Mouse (Mus musculus): ENCODE data around the gene Ctcfl. TPM values are rescaled to one million over a fixed set of nuclear protein-coding genes. Genes with fewer than 3 reads are reported as not detected.
"Not testable (repeated sequence)": the region's sequence is repeated elsewhere in the genome, so short reads cannot be mapped to it uniquely, and the experiment has no call there.

Ctcfl gene
- total RNA-seq, 2 experiments from 2014 or later = not detected

DNA sequence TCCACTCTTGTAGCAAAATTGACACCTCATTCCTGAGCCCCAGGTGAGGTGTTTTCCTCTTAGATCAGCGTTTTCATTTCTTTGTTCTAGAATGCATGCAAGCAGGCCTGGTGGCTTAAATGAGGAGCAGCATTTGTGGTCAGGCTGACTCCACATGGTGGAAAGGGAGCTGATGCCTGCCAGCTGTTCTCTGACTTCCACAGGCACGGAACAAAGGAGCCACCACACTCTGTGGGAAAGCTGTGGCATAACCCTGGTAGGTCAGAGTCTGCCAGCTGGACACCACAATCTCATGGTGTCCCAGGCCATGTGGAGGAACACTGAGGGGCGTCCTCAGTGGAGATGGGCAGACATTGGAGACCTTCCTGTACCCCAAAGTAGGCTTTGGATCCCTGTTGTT, 26.5 kb upstream of the Ctcfl start:
- no peak for DNase-seq (ENCODE audit: low spot score in 2 of 2)

DNA sequence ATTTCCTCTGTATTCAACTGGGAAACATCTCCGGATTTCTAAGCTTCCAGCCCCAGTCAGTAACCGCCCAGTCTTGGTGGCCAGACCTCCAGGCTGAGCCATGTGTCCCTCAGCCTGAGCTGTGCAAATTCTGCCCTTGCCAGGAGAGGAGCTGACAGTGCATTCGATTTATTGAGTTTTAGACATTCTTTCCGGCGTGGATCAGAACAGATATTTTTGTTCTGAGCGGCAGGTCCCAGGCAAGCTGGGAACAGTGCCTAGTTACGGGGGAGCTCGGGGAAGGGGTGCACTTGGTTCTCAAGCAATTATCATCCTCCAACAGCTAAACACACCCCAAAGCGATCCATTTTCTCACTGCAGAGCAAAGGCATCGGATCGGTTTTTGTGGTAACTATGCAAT, 24.3 kb upstream of the Ctcfl start:
- DNase-seq (ENCODE audit: low spot score in 2 of 2) = peak; percentile 32 to 68

DNA sequence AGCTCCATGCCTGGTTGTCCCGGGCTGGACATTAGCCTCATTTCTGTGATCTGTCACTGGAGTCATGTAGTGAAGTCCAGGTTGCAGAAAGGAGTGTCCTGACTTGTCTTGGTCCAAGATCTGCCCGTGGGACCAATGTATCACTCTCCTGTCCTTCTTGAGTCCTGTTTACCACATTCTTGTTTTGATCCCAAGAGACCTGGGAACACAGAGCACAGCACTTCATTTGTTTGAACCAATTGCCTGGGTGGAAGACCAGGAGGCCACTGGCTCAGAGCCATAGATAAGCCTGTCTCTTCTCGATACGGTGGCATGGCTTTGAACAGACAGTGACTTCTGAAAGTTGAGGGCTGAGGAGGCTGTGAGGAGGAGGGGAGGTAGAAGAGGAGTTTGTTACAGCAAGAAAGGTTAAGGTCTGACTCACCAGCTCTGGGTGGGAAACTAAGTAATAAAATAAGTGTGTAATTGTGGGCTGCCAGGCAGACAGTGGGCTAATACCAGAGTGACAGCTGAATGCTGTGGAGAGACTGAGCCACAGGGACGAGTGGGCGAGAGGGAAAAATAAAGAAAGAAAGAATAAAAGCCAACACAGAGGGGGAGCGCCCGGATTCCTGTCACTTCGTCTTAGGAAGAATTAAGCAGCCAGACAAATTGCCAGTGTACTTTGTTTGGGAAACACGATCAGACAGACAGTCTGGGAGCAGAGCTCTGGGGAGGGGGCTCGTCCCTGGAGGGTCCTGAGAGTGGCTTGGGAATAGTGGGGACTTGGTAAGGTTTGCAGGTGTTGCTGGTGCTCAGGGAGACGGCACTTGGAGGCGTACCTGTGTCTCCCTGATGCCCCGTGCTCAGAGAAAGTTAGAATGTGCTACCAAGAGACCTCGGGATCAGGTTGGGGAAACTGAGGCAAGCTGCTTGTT, 19.3 kb upstream of the Ctcfl start:
- peak in 1 of 2 experiments; percentile 19 for DNase-seq (ENCODE audit: low spot score in 2 of 2)

DNA sequence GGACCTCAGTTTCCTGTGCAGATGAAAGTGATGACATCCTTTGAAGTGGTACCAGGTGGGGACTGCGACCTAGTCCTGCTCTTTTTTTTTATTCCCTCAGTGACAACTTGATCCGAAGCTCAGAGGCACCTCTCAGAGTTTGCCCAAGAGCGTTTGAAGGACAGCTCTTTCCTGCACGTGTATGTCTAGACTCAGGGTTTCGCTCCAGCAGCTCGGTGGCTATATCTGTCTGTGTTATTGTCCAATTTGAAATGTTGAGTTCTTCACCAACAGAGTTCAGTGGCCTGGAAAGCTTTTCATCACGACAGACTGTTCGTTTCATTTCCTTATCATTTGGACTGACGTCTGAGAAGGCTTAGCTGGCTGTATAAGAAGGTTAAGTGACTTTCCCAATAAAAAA, 15.4 kb upstream of the Ctcfl start:
- DNase-seq (ENCODE audit: low spot score in 2 of 2) = no peak

DNA sequence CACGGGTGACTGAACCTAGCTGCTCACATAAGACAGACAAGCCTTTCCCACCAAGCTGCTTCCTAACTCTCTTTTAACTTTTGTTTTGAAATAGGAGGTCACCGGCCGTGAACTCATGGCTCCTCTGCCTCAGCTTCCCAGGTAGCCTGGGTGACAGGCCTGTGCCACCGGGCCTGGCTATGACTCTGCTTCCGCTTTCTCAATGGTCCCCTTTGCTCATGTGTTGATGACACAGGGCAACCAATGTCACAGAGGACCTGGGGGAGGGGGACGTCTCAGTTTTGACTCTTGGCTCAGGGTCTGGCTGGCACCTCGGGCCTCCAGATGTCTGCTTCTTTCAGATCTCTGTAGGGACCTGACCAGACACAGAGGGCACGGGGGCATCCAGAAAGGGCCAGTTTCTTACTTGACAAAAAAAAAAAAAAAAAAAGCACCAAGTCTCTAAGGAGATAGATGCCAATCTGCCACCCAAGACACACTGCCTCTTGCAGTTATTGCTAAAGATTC, 13.5 kb upstream of the Ctcfl start:
- no peak for DNase-seq (ENCODE audit: low spot score in 2 of 2)

DNA sequence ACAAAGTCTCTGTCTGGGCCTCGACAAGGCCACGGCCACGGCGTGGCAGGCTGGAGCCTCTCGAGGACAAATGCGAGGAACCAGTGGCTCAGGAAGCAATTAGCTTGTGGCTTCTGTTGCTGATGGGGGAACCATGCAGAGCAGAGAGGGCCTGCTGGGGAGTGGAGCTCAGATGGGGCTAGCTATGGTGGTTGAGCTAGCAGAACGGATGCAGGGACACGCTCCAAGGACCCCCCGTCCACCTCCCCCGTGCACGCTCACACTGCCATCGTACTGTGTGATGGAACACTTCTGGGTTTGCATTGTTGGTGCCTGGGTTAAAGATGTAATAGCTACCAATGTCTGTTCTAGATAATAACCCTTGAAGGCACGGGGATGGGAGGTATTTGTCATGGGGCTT, 12.9 kb upstream of the Ctcfl start:
- DNase-seq (ENCODE audit: low spot score in 2 of 2) = no peak

- no peak for DNase-seq (ENCODE audit: low spot score in 2 of 2)
Observed at GRCm38 (mm10) chr2:173129111-173129510, 9.8 kb upstream of the Ctcfl start.

GRCm38 (mm10) chr2:173126386-173126785, 7.1 kb upstream of the Ctcfl start:
- DNase-seq (ENCODE audit: low spot score in 2 of 2) = no peak

DNA sequence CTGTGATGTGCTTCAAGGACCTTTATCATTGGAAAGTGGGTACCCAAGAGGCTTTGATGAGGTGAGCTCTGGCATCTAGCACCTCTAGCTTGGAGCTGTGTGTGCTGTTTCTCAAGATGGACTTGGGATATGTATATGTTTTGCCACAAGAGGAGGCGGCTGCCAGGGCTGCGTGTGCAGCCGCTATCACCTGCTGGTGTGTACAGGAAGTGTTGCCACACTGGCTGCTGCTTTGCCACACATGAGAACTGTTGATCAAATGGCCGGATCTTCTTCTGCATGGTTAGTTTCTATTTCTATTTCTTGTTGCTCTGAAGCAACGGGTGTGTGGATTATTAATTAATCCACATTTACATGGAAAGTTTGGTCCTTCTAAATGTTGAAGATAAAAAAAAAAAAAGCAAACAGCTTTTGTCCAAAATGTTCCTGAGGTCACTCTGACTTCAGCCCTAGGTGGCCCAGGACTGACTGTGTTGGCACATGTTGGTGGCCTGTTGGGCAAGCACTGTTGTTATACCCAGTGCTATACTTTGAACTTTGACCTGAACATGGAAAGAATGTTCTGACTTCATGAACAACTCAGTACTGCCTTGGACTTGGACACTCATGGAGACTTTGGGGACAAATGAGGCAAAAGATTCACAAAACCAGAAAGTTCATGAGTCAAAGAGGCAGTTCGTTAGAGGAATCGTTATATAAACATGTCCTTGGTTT, 4.9 kb upstream of the Ctcfl start:
- DNase-seq (ENCODE audit: low spot score in 2 of 2) = no peak

- DNase-seq (ENCODE audit: low spot score in 2 of 2) = not testable (repeated sequence)
Observed at GRCm38 (mm10) chr2:173120117-173120516, 792 bp upstream of the Ctcfl start.

- not testable (repeated sequence) for DNase-seq (ENCODE audit: low spot score in 2 of 2)
Observed at GRCm38 (mm10) chr2:173113796-173114195, 5.5 kb downstream of the Ctcfl start.

DNA sequence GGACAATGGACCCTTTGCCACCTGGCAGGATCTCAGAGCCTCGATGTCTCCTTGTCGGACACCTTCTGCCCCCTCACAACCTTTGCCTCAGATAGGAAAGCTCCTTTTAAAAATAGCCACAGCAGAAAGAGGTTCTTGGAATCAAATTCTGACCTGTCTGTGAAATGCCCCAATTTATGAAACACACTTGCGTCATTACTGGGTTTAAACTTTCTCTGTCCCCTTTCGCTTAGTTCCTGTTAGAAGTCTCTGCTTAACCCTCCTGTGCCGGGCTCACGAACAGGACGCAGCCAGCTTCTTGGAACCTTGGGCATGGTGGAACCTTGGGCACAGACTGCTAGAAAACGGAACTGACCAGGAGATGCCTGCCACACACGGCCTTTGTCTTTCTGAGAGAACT, 8.8 kb downstream of the Ctcfl start:
- DNase-seq (ENCODE audit: low spot score in 2 of 2) = no peak

GRCm38 (mm10) chr2:173109510-173109909, 9.8 kb downstream of the Ctcfl start:
- DNase-seq (ENCODE audit: low spot score in 2 of 2) = no peak

DNA sequence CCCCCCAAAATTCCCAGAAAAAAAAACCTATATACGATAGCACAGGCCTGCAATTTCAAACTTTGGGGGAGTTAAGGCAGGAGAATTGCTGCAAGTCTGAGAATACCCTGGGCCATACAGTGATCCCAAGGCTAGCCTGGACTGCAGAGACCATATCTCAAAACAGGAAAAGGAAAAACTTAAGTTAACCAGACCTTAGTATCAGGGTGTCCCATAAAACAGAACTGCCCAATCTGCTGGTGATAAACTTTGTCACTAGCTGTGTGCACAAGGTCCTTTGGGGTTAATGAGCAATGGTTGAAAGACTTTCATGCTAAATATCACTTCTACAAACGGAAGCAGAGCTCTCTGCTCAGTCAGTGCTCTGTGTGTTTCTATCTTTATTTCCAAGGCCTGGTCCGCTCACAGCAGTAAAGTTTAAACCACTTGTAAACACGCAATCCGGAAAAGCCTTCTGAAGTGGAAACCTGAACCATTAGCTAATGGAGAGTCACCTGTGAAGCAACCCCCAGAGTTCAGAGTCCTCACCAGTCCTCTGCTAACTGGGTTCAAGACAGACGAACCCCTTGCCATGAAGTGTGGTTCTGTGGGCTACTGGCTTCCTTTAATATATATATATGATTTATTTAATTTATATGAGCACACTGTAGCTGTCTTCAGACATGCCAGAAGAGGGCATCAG, 10.7 kb downstream of the Ctcfl start:
- no peak for DNase-seq (ENCODE audit: low spot score in 2 of 2)

DNA sequence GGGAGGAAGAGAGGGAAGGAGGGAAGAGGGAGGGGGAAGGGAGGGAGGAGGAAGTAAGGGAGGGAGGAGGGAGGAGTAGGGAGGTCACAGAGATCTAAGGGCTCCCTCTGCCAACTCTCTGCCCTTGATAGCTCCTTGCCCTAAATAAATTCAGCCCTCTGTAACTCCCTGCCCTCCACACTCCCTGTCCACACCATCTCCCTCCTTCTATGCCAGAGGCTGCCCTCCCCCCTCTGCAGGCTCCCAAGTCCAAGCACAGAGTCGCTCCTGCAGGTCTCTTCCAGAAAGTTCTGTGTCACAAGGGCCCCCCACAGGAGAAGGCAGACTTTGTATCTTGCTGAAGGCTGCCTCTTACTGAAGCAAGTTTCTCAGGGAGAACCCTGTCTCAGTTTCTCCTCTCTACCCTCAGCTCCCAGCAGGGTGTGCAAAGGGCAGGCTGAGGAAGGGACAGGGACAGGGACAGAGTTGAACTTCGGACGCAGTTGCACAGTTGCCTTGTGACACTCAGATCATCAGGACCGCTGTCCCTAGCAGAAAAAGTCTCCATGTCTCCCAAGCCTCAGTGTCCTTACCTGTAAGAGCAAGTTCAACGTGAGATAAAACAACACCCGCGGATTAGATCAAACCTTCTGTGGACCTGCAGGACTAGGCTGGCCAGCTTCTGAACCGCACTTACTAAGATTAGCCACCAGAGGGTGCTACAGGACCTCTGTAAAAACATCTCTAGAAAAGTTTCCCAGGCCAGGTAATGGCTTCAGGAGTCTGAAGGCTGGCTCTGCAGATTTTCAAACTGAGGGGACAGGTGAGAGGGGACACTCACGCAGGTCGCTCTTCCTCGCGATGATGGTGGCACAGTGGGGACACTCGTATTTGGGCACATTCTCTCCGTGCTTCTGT, 12.2 kb downstream of the Ctcfl start:
- DNase-seq (ENCODE audit: low spot score in 2 of 2) = peak; percentile 69 to 80

GRCm38 (mm10) chr2:173106409-173106808, 12.9 kb downstream of the Ctcfl start:
- no peak for DNase-seq (ENCODE audit: low spot score in 2 of 2)

- DNase-seq (ENCODE audit: low spot score in 2 of 2) = peak in 1 of 2 experiments; percentile 32
Observed at GRCm38 (mm10) chr2:173097337-173097736, 22.0 kb downstream of the Ctcfl start.

DNA sequence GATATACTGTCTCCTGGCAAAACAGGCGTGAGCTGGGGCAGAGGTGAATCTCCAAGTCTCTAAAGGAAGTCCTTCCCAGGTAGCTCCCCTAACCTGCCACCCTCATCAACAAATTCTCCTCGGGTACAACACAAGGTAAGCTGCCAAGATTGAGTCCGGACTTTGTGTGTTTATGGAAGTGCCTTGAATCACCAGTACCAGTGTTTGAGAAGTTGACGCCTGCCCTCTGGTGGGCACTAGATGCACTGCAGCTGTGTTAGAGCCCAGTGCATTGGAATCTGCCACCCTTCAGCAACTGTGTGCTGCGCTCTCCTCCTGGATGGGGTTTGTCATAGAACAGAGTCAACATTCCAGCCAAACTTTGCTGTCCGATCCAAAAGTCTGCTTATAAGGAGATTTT, 29.9 kb downstream of the Ctcfl start:
- peak; percentile 83 to 89 for DNase-seq (ENCODE audit: low spot score in 2 of 2)

- DNase-seq (ENCODE audit: low spot score in 2 of 2) = no peak
Observed at GRCm38 (mm10) chr2:173087405-173087804, 31.9 kb downstream of the Ctcfl start.

GRCm38 (mm10) chr2:173085763-173086162, 33.6 kb downstream of the Ctcfl start:
- DNase-seq (ENCODE audit: low spot score in 2 of 2) = no peak

GRCm38 (mm10) chr2:173084871-173085270, 34.5 kb downstream of the Ctcfl start:
- no peak for DNase-seq (ENCODE audit: low spot score in 2 of 2)
